Mouse (Mus musculus) stomach, postnatal 0 days (tissue): ENCODE measurements around the gene Itprid2. TPM values are rescaled to one million over a fixed set of nuclear protein-coding genes. Genes with fewer than 3 reads are reported as not detected.
"Not testable (repeated sequence)": the region's sequence is repeated elsewhere in the genome, so short reads cannot be mapped to it uniquely, and the experiment has no call there.

Source experiments
- ATAC-seq: fragments of 200-750 bp; cut with Nextera tagmentation; 2 replicates; pipeline ENCODE4 v1.8.0; 2017; ENCODE audit not compliant: low FRiP score, low TSS enrichment
- DNase-seq: peaks from one replicate; pipeline ENCODE4 v3.0.0-alpha.2; 2016; ENCODE audit warnings: low spot score
- H3K27ac ChIP-seq: fragments of 300-500 bp; sonication (generic); replicated peaks from 2 replicates; pipeline ENCODE4 v1.5.1; 2014; ENCODE audit warnings: mild to moderate bottlenecking, control low read depth
- H3K27me3 ChIP-seq: fragments of 300-500 bp; sonication (generic); 2 replicates; pipeline ENCODE4 v1.6.1; 2014; ENCODE audit warnings: low read length; ENCODE audit not compliant: control insufficient read depth, insufficient read depth
- H3K36me3 ChIP-seq: fragments of 300-500 bp; sonication (generic); 2 replicates; pipeline ENCODE4 v1.6.1; 2014; ENCODE audit warnings: low read length, mixed read lengths; ENCODE audit not compliant: control insufficient read depth, insufficient read depth
- H3K4me1 ChIP-seq: fragments of 300-500 bp; sonication (generic); replicated peaks from 2 replicates; pipeline ENCODE4 v1.6.1; 2014; ENCODE audit warnings: antibody characterized with exemption; ENCODE audit not compliant: control insufficient read depth, insufficient read depth
- H3K4me2 ChIP-seq: fragments of 300-500 bp; sonication (generic); replicated peaks from 2 replicates; pipeline ENCODE4 v1.6.1; 2014; ENCODE audit warnings: low read depth, mild to moderate bottlenecking, control low read depth, moderate library complexity
- H3K4me3 ChIP-seq: fragments of 300-500 bp; sonication (generic); 2 replicates; pipeline ENCODE4 v1.5.1; 2014; ENCODE audit warnings: low read depth, low read length, control low read depth
- H3K9ac ChIP-seq: fragments of 300-500 bp; sonication (generic); 2 replicates; pipeline ENCODE4 v1.6.1; 2014; ENCODE audit warnings: mild to moderate bottlenecking, low read length, control low read depth, mixed read lengths
- H3K9me3 ChIP-seq: fragments of 300-500 bp; sonication (generic); 2 replicates; pipeline ENCODE4 v1.6.1; 2016; ENCODE audit warnings: low read length; ENCODE audit not compliant: control insufficient read depth
- CTCF ChIP-seq: IDR thresholded peaks from 2 replicates; pipeline ENCODE4 v1.5.1; 2016; ENCODE audit warnings: antibody characterized with exemption, low read depth, mild to moderate bottlenecking, moderate library complexity
- EP300 ChIP-seq: optimal IDR thresholded peaks from 2 replicates; pipeline ENCODE3; 2016; ENCODE audit warnings: antibody characterized with exemption
- WGBS: fragments of 180-500 bp; shearing (Covaris S2); extraction: QIAGEN DNeasy Blood & Tissue Kit; methylation state at CpG from one replicate; pipeline ENCODE4 v1.1.7; 2014; 5-methylcytosine and 5-hydroxymethylcytosine counted together
- polyA plus RNA-seq: library from polyadenylated mRNA; unstranded; fragments of >200 nt; fragmentation: Nextera tagmentation; extraction: Ambion mirVana; gene quantifications from 2 replicates; pipeline ENCODE4 v1.2.1, GENCODE M21; 2015

The Itprid2 gene
- polyA plus RNA-seq, result 23.3 and 25.2 TPM in 2 replicates

GRCm38 (mm10) chr2:79634528-79635400, at the start of gene Itprid2:
Gene Itprid2, plus strand, starts transcription at chr2:79635352.
- Histone ChIP-seq H3K36me3 (no peaks in the 10 kb centered on the region), H3K4me2 (peak within 1 kb of the TSS; percentile 69), H3K9me3 (no peaks in the 10 kb centered on the region), H3K9ac (peak within 1 kb of the TSS; percentile 96), H3K4me3 (peak within 1 kb of the TSS; percentile 97), H3K4me1 (no peaks in the 10 kb centered on the region), H3K27ac (peak within 1 kb of the TSS; percentile 96), H3K27me3 (no peaks in the 10 kb centered on the region)
- peak; percentile 99 for ATAC-seq
- TF ChIP-seq CTCF (peak; percentile 47), EP300 (no peak)
- DNase-seq, result peak; percentile 100
- 3% methylated on average over 32 of the region's 46 CpGs for WGBS

- Histone ChIP-seq H3K4me3 (no peak overlapping the region), H3K9ac (no peak overlapping the region), H3K27me3 (no peaks in the 10 kb centered on the region), H3K4me1 (no peaks in the 10 kb centered on the region), H3K9me3 (no peaks in the 10 kb centered on the region), H3K4me2 (no peak overlapping the region), H3K36me3 (no peaks in the 10 kb centered on the region), H3K27ac (no peak overlapping the region)
- TF ChIP-seq EP300, result no peak
- TF ChIP-seq CTCF, result no peak
- 51% methylated on average over 2 of the region's 2 CpGs for WGBS
- ATAC-seq (no peak), DNase-seq (no peak)
Measured at GRCm38 (mm10) chr2:79596177-79596576, 39.0 kb upstream of the Itprid2 start.

GRCm38 (mm10) chr2:79597090-79597489, 38.1 kb upstream of the Itprid2 start:
- no peak for ATAC-seq
- no peak overlapping the region for H3K4me2 ChIP-seq
- H3K4me3 ChIP-seq, result no peak overlapping the region
- H3K27me3 ChIP-seq, result no peaks in the 10 kb centered on the region
- H3K27ac ChIP-seq, result no peak overlapping the region
- no peaks in the 10 kb centered on the region for H3K9me3 ChIP-seq
- no peak for DNase-seq
- H3K36me3 ChIP-seq, result no peaks in the 10 kb centered on the region
- peaks cover 4% of the 10 kb centered on the region; the same call in 1 of the 2 replicates for H3K4me1 ChIP-seq
- TF ChIP-seq CTCF (no peak), EP300 (no peak)
- H3K9ac ChIP-seq, result no peak overlapping the region

- peak overlapping the region; percentile 53 for H3K27ac ChIP-seq
Measured at GRCm38 (mm10) chr2:79601109-79601508, 34.0 kb upstream of the Itprid2 start.

GRCm38 (mm10) chr2:79601691-79602116, 33.4 kb upstream of the Itprid2 start:
- DNase-seq (no peak), ATAC-seq (no peak)
- no peak overlapping the region for H3K4me2 ChIP-seq
- peak overlapping the region; percentile 53 for H3K27ac ChIP-seq
- no peaks in the 10 kb centered on the region for H3K9me3 ChIP-seq
- no peak overlapping the region for H3K4me3 ChIP-seq
- H3K36me3 ChIP-seq, result no peaks in the 10 kb centered on the region
- WGBS, result 22% methylated on average over 4 of the region's 4 CpGs
- H3K9ac ChIP-seq, result no peak overlapping the region
- peaks cover 4% of the 10 kb centered on the region; the same call in 1 of the 2 replicates for H3K4me1 ChIP-seq
- no peaks in the 10 kb centered on the region for H3K27me3 ChIP-seq
- TF ChIP-seq CTCF (no peak), EP300 (no peak)

More at GRCm38 (mm10) chr2:79601109-79601508, 34.0 kb upstream of the Itprid2 start:
- H3K27me3 ChIP-seq, H3K4me1 ChIP-seq, H3K9me3 ChIP-seq, H3K36me3 ChIP-seq, DNase-seq, H3K4me2 ChIP-seq, H3K9ac ChIP-seq, ATAC-seq, H3K4me3 ChIP-seq: not testable (repeated sequence)
- WGBS, result 40% methylated on average over 2 of the region's 2 CpGs

GRCm38 (mm10) chr2:79602306-79602705, 32.8 kb upstream of the Itprid2 start:
- H3K27me3 ChIP-seq, result no peaks in the 10 kb centered on the region
- H3K4me2 ChIP-seq, result no peak overlapping the region
- DNase-seq, result no peak
- TF ChIP-seq EP300, result no peak
- no peak for TF ChIP-seq CTCF
- WGBS, result 83% methylated on average over 6 of the region's 6 CpGs
- no peaks in the 10 kb centered on the region for H3K36me3 ChIP-seq
- H3K27ac ChIP-seq, result 0 out of 2 replicates have a peak overlapping the region, but pooled peaks have one; percentile 53
- no peaks in the 10 kb centered on the region for H3K9me3 ChIP-seq
- no peak for ATAC-seq
- peaks cover 4% of the 10 kb centered on the region; the same call in 1 of the 2 replicates for H3K4me1 ChIP-seq
- H3K4me3 ChIP-seq, result no peak overlapping the region
- H3K9ac ChIP-seq, result no peak overlapping the region
